Mouse (Mus musculus) heart, embryonic 16.5 days (tissue): ENCODE data around the gene Arhgap33. TPM values are rescaled to one million over a fixed set of nuclear protein-coding genes. Genes with fewer than 3 reads are reported as not detected.
"Not testable (repeated sequence)": the region's sequence is repeated elsewhere in the genome, so short reads cannot be mapped to it uniquely, and the experiment has no call there.

Experiments used
- ATAC-seq: fragments of 200-750 bp; cut with Nextera tagmentation; replicated peaks from 2 replicates; pipeline ENCODE4 v1.8.0; 2017; ENCODE audit warnings: moderate number of reproducible peaks; ENCODE audit not compliant: insufficient read depth, low FRiP score; ENCODE audit errors: extremely low read depth
- H3K27ac ChIP-seq: fragments of 300-500 bp; sonication (generic); 2 replicates; pipeline ENCODE4 v1.5.1; 2014; ENCODE audit warnings: mild to moderate bottlenecking, low read length, control low read depth, moderate library complexity
- H3K27me3 ChIP-seq: fragments of 300-500 bp; sonication (generic); 2 replicates; pipeline ENCODE4 v1.6.1; 2014; ENCODE audit warnings: low read length, mixed read lengths; ENCODE audit not compliant: control insufficient read depth, insufficient read depth
- H3K36me3 ChIP-seq: fragments of 300-500 bp; sonication (generic); 2 replicates; pipeline ENCODE4 v1.6.1; 2014; ENCODE audit not compliant: control insufficient read depth, insufficient read depth
- H3K4me1 ChIP-seq: fragments of 300-500 bp; sonication (generic); 2 replicates; pipeline ENCODE4 v1.6.1; 2014; ENCODE audit warnings: low read length, mixed read lengths; ENCODE audit not compliant: control insufficient read depth, insufficient read depth
- H3K4me2 ChIP-seq: fragments of 300-500 bp; sonication (generic); 2 replicates; pipeline ENCODE4 v1.6.1; 2014; ENCODE audit warnings: low read depth, mild to moderate bottlenecking, control low read depth, low read length
- H3K4me3 ChIP-seq: fragments of 300-500 bp; sonication (generic); 2 replicates; pipeline ENCODE4 v1.5.1; 2014; ENCODE audit warnings: mild to moderate bottlenecking, control low read depth, low read length
- H3K9ac ChIP-seq: fragments of 300-500 bp; sonication (generic); 2 replicates; pipeline ENCODE4 v1.6.1; 2014; ENCODE audit warnings: low read length, control low read depth
- H3K9me3 ChIP-seq: fragments of 300-500 bp; sonication (generic); replicated peaks from 2 replicates; pipeline ENCODE4 v1.6.1; 2016; ENCODE audit warnings: low read length; ENCODE audit not compliant: control insufficient read depth
- WGBS: fragments of 180-500 bp; shearing (Covaris S2); extraction: QIAGEN DNeasy Blood & Tissue Kit; methylation state at CpG from one replicate; pipeline ENCODE4 v1.1.7; 2014; 5-methylcytosine and 5-hydroxymethylcytosine counted together
- polyA plus RNA-seq: library from polyadenylated mRNA; unstranded; fragments of >200 nt; fragmentation: Nextera tagmentation; extraction: Ambion mirVana; gene quantifications from 2 replicates; pipeline ENCODE4 v1.2.1, GENCODE M21; 2015

Gene Arhgap33
- polyA plus RNA-seq, 1 experiment from 2014 or later: 7.3 TPM

DNA sequence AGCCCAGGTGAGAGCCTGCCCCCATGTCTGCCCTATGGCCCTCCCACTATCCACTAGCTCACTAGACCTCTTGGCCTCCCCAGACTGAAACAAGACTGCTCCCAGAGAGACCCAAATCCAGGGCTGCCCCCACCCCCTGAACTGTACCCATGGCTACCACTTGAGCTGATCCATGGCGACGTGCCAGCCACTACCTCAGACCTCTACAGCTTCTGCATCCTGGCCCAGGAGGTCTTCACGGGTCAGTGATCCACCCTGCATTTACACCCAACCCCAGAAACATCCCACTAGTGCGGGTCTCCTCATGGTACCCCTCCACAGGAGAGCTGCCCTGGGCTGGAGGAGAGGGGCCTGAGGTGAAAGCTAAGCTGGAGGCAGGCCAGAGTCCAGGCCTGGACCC lies 14.5 kb downstream of the Arhgap33 start:
- H3K4me1 ChIP-seq: no peaks in the 10 kb centered on the region
- no peak overlapping the region for H3K4me3 ChIP-seq
- H3K9ac ChIP-seq: no peak overlapping the region
- H3K36me3 ChIP-seq: peaks cover 10% of the 10 kb centered on the region; the same call in 1 of the 2 replicates
- H3K9me3 ChIP-seq: no peaks in the 10 kb centered on the region
- H3K27me3 ChIP-seq: no peaks in the 10 kb centered on the region; the same call in 1 of the 2 replicates
- no peak overlapping the region for H3K4me2 ChIP-seq
- H3K27ac ChIP-seq: no peak overlapping the region
- WGBS: 72% methylated on average over 4 of the region's 4 CpGs
- ATAC-seq: no peak

DNA sequence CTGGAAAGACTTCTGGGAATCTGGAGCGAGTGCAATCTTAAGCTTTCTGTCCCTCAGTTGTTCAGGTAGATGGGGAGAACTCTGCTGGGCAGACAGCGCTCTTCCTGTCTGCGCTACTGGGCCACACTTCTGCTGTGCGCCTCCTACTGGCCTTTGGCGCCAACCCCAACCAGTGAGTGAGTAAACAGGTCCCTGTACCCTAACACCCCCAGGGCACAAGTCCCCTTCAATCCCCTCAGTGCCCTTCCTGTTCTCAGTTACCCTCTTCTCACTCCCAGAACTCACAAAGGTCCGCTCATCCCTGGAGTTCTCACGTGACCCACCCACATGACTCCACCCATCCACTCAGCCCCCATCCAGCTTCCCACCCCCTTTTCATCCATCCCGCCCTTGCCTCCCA lies 16.5 kb downstream of the Arhgap33 start:
- H3K9me3 ChIP-seq: no peaks in the 10 kb centered on the region
- no peaks in the 10 kb centered on the region for H3K36me3 ChIP-seq
- WGBS: 39% methylated on average over 8 of the region's 8 CpGs
- H3K27ac ChIP-seq: no peak overlapping the region
- no peaks in the 10 kb centered on the region for H3K4me1 ChIP-seq
- no peak overlapping the region for H3K4me2 ChIP-seq
- H3K27me3 ChIP-seq: no peaks in the 10 kb centered on the region; the same call in 1 of the 2 replicates
- no peak overlapping the region for H3K4me3 ChIP-seq
- ATAC-seq: no peak
- no peak overlapping the region for H3K9ac ChIP-seq

DNA sequence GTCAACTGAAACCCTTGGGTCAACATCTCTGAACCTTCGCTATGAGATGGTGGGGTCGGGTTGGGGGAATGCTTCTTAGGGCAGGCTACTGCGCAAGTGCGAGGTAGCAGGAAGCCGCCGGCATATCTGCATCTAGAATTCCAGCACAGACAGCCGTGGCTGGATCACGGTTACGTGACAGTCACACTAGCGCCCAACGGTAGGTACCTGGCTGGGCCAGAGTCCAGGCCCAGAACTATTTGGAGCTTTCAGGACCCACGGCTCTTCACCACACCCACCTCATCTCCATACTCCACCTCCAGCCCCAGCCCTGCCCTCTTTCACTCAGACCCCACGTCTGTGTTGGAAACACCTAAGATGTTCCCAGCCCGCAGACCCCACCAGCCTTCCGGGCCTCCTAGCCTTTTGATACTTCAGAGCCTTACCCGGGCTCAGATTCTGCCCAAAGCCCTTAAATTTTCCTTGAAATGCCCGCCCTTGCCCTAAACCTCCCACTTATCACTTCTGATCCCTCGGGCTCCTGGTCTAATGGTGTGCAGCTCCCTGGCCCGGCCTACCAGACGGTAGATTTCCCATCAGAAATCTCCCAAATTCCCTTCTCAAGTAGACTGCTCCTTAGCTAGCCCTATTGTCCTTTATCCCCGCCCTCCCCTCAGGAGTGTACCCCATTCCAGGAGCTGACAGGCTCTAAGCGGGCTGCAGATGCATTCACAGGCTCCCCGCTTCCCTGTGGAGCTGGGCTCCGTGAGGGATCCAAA lies 19.7 kb downstream of the Arhgap33 start:
- Histone ChIP-seq H3K4me2 (no peak overlapping the region), H3K27ac (no peak overlapping the region), H3K4me3 (no peak overlapping the region), H3K9ac (no peak overlapping the region), H3K9me3 (no peaks in the 10 kb centered on the region), H3K4me1 (no peaks in the 10 kb centered on the region), H3K36me3 (no peaks in the 10 kb centered on the region), H3K27me3 (no peaks in the 10 kb centered on the region; the same call in 1 of the 2 replicates)
- ATAC-seq: no peak
- WGBS: 53% methylated on average over 24 of the region's 24 CpGs

DNA sequence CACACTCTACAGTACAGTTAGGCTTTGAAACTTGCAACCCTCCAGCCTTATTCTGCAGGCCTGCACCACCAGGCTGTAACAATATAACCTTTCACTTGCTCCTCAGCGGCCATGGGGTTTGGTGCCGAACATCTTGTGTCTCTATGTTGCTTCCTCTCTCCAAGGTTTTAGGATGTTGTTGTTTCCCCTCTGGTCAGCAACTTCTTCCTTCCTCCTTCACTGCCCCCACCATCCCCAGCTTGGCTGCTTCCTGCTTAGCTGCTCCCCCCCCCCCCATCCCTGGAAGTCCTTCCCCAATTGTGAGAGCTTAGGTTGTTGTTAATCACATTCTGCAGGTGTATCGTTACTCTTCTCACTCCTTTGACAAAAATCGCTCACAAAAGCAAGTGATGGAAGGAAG lies 26.8 kb downstream of the Arhgap33 start:
- Histone ChIP-seq H3K36me3 (no peaks in the 10 kb centered on the region), H3K4me2 (no peak overlapping the region), H3K27ac (no peak overlapping the region), H3K9me3 (no peaks in the 10 kb centered on the region), H3K4me3 (no peak overlapping the region), H3K9ac (no peak overlapping the region), H3K4me1 (no peaks in the 10 kb centered on the region), H3K27me3 (no peaks in the 10 kb centered on the region)
- WGBS: 60% methylated on average over 4 of the region's 4 CpGs
- no peak for ATAC-seq

DNA sequence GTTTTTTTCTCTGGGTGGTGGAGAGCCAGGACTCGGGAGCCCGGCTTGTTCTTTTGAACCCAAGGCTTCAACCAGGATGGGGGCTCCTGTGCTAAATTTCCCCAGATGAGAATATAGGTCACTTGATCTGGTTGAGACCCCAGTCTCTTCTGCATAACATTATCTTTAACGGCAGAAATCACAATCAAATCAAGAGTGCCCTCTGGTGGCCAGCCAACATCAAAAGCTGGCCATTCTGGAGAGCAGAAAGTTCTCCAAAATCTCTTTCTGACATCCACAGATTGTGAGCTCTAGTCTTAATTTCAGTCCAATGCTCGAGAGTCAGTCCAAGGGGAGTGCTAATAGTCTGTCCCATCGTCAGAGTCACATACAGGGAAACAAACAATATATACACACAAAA lies 33.7 kb downstream of the Arhgap33 start:
- not testable (repeated sequence) for H3K36me3 ChIP-seq, ATAC-seq, H3K4me2 ChIP-seq, H3K9me3 ChIP-seq, H3K9ac ChIP-seq, H3K4me3 ChIP-seq, H3K27ac ChIP-seq, H3K4me1 ChIP-seq, H3K27me3 ChIP-seq
- WGBS: 74% methylated on average over 5 of the region's 5 CpGs

DNA sequence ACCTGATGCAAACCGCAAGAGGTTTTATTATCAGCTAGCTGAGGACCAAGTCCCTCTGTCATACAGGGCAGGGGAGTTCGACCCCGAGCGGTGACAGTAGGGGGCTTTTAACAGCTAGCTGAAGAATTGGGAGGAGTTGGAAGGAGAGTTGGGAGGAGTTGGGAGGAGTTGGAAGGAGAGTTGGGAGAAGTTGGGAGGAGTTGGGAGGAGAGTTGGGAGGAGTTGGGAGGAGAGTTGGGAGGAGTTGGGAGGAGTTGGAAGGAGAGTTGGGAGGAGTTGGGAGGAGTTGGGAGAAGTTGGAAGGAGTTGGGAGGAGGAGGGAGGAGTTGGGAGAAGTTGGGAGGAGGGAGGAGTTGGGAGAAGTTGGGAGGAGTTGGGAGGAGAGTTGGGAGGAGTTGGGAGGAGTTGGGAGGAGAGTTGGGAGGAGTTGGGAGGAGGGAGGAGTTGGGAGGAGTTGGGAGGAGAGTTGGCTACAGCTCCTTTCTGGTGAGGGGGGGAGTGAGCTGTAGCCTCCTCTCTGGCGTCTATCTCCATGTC lies 39.3 kb downstream of the Arhgap33 start:
- not testable (repeated sequence) for H3K9me3 ChIP-seq
- 41% methylated on average over 5 of the region's 5 CpGs for WGBS

DNA sequence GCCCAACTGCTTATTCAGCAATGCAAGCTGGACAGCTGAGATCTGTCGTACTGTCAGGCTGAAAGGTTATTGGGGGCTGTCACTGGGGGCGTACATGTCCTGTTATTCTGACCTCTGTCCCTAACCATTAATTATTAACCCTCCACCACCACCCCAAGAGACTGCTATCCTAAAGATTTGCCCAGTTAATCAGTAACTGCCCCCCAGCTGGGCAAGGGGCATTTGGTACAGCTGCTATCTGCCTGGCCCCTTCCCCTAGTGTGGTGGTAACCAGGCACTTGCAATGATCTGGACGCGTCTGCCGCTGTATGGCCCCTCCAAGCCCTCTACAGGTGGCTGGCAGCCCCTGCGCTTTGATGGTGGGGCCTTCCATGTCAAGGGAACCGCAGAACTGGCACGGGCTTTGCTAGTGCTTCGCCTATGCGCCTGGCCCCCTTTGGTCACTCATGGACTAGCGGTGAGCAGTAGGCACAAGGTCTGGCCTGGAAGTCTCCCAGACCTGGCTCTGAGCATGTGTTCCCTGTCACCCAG lies 41.4 kb downstream of the Arhgap33 start, which contains the start of gene Prodh2:
Gene Prodh2 (plus strand): TSS at position 222 of the 531 bp plus-strand sequence.
- Histone ChIP-seq H3K36me3 (no peaks in the 10 kb centered on the region), H3K27ac (no peak within 1 kb of the TSS), H3K4me2 (no peak within 1 kb of the TSS), H3K27me3 (0 out of 2 replicates have a peak, but pooled peaks cover 5% of the 10 kb centered on the region), H3K9me3 (no peaks in the 10 kb centered on the region), H3K4me3 (no peak within 1 kb of the TSS), H3K9ac (no peak within 1 kb of the TSS), H3K4me1 (no peaks in the 10 kb centered on the region)
- WGBS: 53% methylated on average over 11 of the region's 11 CpGs
- no peak for ATAC-seq

More for the DNA sequence above, 39.3 kb downstream of the Arhgap33 start:
- not testable (repeated sequence) for H3K4me2 ChIP-seq, H3K27me3 ChIP-seq, H3K27ac ChIP-seq, ATAC-seq, H3K4me1 ChIP-seq, H3K36me3 ChIP-seq, H3K4me3 ChIP-seq, H3K9ac ChIP-seq

DNA sequence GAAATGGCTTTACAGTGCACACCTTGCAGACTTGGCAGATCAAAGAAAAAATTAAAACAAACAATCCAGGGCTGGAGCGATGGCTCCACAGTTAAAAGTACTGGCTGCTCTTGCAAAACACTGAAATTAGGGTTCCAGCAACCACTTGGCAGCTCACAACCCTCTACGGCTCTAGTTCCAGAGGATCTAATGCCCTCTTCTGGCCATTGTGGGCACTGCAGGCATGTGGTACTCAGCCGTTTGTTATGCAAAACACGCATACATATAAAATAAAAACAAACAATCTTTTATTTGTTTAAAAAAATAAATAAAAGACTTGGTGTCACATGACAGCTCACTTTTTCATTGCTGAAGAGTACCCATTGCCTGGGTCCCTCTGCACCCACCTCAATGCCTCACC lies 42.1 kb downstream of the Arhgap33 start:
- Histone ChIP-seq H3K4me1 (no peaks in the 10 kb centered on the region), H3K27me3 (0 out of 2 replicates have a peak, but pooled peaks cover 5% of the 10 kb centered on the region), H3K27ac (no peak overlapping the region), H3K9me3 (no peaks in the 10 kb centered on the region), H3K4me3 (no peak overlapping the region), H3K36me3 (no peaks in the 10 kb centered on the region), H3K4me2 (no peak overlapping the region), H3K9ac (no peak overlapping the region)
- WGBS: 21% methylated on average over 4 of the region's 4 CpGs
- no peak for ATAC-seq

DNA sequence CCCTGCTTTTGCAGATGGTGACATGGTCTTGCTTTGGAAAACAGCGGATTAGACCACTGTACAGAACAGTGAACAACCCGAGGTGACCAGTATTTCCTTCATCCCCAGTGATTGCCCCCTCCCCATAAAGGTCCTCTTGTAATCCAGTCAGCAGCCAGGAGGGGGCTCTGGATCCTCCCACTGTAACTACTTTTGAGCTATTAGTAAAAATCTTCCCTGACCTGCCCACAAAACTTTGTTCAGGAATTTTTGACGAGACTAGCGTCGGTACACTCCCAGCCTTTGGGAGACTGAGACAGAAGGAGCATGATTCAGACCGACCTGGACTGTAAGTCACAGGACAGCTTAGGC lies 43.9 kb downstream of the Arhgap33 start:
- no peak overlapping the region for H3K27ac ChIP-seq
- no peaks in the 10 kb centered on the region for H3K4me1 ChIP-seq
- WGBS: 14% methylated on average over 6 of the region's 6 CpGs
- no peak overlapping the region for H3K9ac ChIP-seq
- no peaks in the 10 kb centered on the region for H3K9me3 ChIP-seq
- ATAC-seq: no peak
- H3K36me3 ChIP-seq: no peaks in the 10 kb centered on the region
- H3K4me2 ChIP-seq: no peak overlapping the region
- H3K4me3 ChIP-seq: no peak overlapping the region
- 0 out of 2 replicates have a peak, but pooled peaks cover 8% of the 10 kb centered on the region for H3K27me3 ChIP-seq
